Mouse (Mus musculus) spleen, adult 2 months (tissue): ENCODE results near the gene Tmco4. TPM values are rescaled to one million over a fixed set of nuclear protein-coding genes. Genes with fewer than 3 reads are reported as not detected.

ENCODE experiments used
- DNase-seq, 2 experiments: peaks; one replicate each; pipeline versions ENCODE4 v3.0.0 to v3.0.0-alpha.2; 2012 to 2021; ENCODE audit warnings: low spot score in 2 of 2, low read depth in 1 of 2
- H3K27ac ChIP-seq: fragments of 200-500 bp; 2 replicates; pipeline ENCODE4 v1.5.1; 2012; ENCODE audit warnings: low read length, inconsistent platforms; ENCODE audit not compliant: insufficient read depth
- H3K27me3 ChIP-seq: fragments of 200-500 bp; 2 replicates; pipeline ENCODE4 v1.6.1; 2012; ENCODE audit warnings: mild to moderate bottlenecking, moderate library complexity, low read length, inconsistent platforms; ENCODE audit not compliant: control insufficient read depth, insufficient read depth
- H3K36me3 ChIP-seq: fragments of 200-500 bp; 2 replicates; pipeline ENCODE4 v1.6.1; 2012; ENCODE audit warnings: mild to moderate bottlenecking, low read length, inconsistent platforms; ENCODE audit not compliant: control insufficient read depth, insufficient read depth
- H3K4me1 ChIP-seq: fragments of 200-500 bp; 2 replicates; pipeline ENCODE4 v1.6.1; 2011; ENCODE audit warnings: inconsistent platforms; ENCODE audit not compliant: control insufficient read depth, insufficient read depth, insufficient read length
- H3K4me3 ChIP-seq: fragments of 200-500 bp; 2 replicates; pipeline ENCODE4 v1.5.1; 2011; ENCODE audit warnings: mild to moderate bottlenecking, inconsistent platforms; ENCODE audit not compliant: insufficient read depth, insufficient read length; ENCODE audit errors: extremely low read depth
- CTCF ChIP-seq: fragments of 200-500 bp; IDR thresholded peaks from 2 replicates; pipeline ENCODE4 v1.5.1; 2011; ENCODE audit warnings: mild to moderate bottlenecking, inconsistent platforms; ENCODE audit not compliant: insufficient read depth, insufficient read length, insufficient replicate concordance; ENCODE audit errors: extremely low read depth
- POLR2A ChIP-seq: fragments of 200-500 bp; IDR thresholded peaks from 2 replicates; pipeline ENCODE4 v1.6.1; 2011; ENCODE audit warnings: low read depth, low read length, inconsistent platforms
- WGBS: fragments of 180-500 bp; shearing (Covaris S2); methylation state at CpG from one replicate; pipeline ENCODE4 v1.1.7; 2018; 5-methylcytosine and 5-hydroxymethylcytosine counted together
- polyA plus RNA-seq: library from polyadenylated mRNA; depleted of rRNA; stranded (reverse); fragments of >200 nt; gene quantifications from 2 replicates; pipeline ENCODE4 v1.2.3, GENCODE M21; 2012

Gene Tmco4
- polyA plus RNA-seq, 1 experiment, result 18.4 TPM

GRCm38 (mm10) chr4:138983422-138983821 is 10.7 kb downstream of the Tmco4 start:
- Histone ChIP-seq H3K27ac (no peak overlapping the region), H3K27me3 (no peaks in the 10 kb centered on the region), H3K4me3 (no peak overlapping the region), H3K4me1 (no peaks in the 10 kb centered on the region), H3K36me3 (peaks cover 14% of the 10 kb centered on the region)
- TF ChIP-seq POLR2A, result no peak
- no peak for TF ChIP-seq CTCF
- 91% methylated on average over 3 of the region's 3 CpGs for WGBS
- no peak for DNase-seq

- DNase-seq, result no peak
- H3K4me3 ChIP-seq, result no peak overlapping the region
- peaks cover 14% of the 10 kb centered on the region for H3K36me3 ChIP-seq
- H3K27ac ChIP-seq, result no peak overlapping the region
- 88% methylated on average over 7 of the region's 7 CpGs for WGBS
- H3K27me3 ChIP-seq, result no peaks in the 10 kb centered on the region
- TF ChIP-seq POLR2A (no peak), CTCF (no peak)
- H3K4me1 ChIP-seq, result no peaks in the 10 kb centered on the region
Measured at GRCm38 (mm10) chr4:138984744-138985143, 12.1 kb downstream of the Tmco4 start.

GRCm38 (mm10) chr4:138986280-138986679 is 13.6 kb downstream of the Tmco4 start:
- TF ChIP-seq POLR2A (no peak), CTCF (no peak)
- WGBS, result 97% methylated on average over 5 of the region's 5 CpGs

GRCm38 (mm10) chr4:138994389-138994788 is 21.7 kb downstream of the Tmco4 start:
- TF ChIP-seq CTCF (no peak), POLR2A (no peak)
- Histone ChIP-seq H3K27ac (no peak overlapping the region), H3K4me3 (no peak overlapping the region), H3K4me1 (no peaks in the 10 kb centered on the region), H3K27me3 (no peaks in the 10 kb centered on the region), H3K36me3 (peaks cover 36% of the 10 kb centered on the region)
- WGBS, result 80% methylated on average over 3 of the region's 3 CpGs
- DNase-seq, result no peak

More at GRCm38 (mm10) chr4:138986280-138986679, 13.6 kb downstream of the Tmco4 start:
- H3K27me3 ChIP-seq, result no peaks in the 10 kb centered on the region
- H3K4me1 ChIP-seq, result no peaks in the 10 kb centered on the region
- H3K4me3 ChIP-seq, result no peak overlapping the region
- no peak overlapping the region for H3K27ac ChIP-seq
- peaks cover 19% of the 10 kb centered on the region for H3K36me3 ChIP-seq
- no peak for DNase-seq

- Histone ChIP-seq H3K36me3 (peaks cover 30% of the 10 kb centered on the region), H3K27me3 (no peaks in the 10 kb centered on the region), H3K27ac (no peak overlapping the region), H3K4me1 (no peaks in the 10 kb centered on the region), H3K4me3 (no peak overlapping the region)
- no peak for TF ChIP-seq POLR2A
- TF ChIP-seq CTCF, result peak; percentile 18; the same call in 1 of the 2 replicates
- WGBS, result 89% methylated on average over 5 of the region's 5 CpGs
- no peak for DNase-seq
Measured at GRCm38 (mm10) chr4:138996410-138996809, 23.7 kb downstream of the Tmco4 start.

- TF ChIP-seq CTCF (no peak), POLR2A (no peak)
- Histone ChIP-seq H3K36me3 (peaks cover 26% of the 10 kb centered on the region), H3K4me1 (no peaks in the 10 kb centered on the region), H3K4me3 (no peak overlapping the region), H3K27ac (no peak overlapping the region), H3K27me3 (no peaks in the 10 kb centered on the region)
- DNase-seq, result no peak
- WGBS, result 91% methylated on average over 4 of the region's 4 CpGs
Measured at GRCm38 (mm10) chr4:138997121-138997520, 24.4 kb downstream of the Tmco4 start.

- H3K27me3 ChIP-seq, result no peaks in the 10 kb centered on the region
- H3K4me1 ChIP-seq, result no peaks in the 10 kb centered on the region
- WGBS, result 95% methylated on average over 11 of the region's 11 CpGs
- no peak for DNase-seq
- peaks cover 20% of the 10 kb centered on the region for H3K36me3 ChIP-seq
- TF ChIP-seq POLR2A, result no peak
- no peak for TF ChIP-seq CTCF
- H3K27ac ChIP-seq, result no peak overlapping the region
- no peak overlapping the region for H3K4me3 ChIP-seq
Measured at GRCm38 (mm10) chr4:138998611-138999010, 25.9 kb downstream of the Tmco4 start.
